Mouse (Mus musculus): Measurements from ENCODE around the gene Snx8. TPM values are rescaled to one million over a fixed set of nuclear protein-coding genes. Genes with fewer than 3 reads are reported as not detected.

Gene Snx8
- total RNA-seq, 2 experiments from 2014 or later: 26.8 to 30.5 TPM

DNA sequence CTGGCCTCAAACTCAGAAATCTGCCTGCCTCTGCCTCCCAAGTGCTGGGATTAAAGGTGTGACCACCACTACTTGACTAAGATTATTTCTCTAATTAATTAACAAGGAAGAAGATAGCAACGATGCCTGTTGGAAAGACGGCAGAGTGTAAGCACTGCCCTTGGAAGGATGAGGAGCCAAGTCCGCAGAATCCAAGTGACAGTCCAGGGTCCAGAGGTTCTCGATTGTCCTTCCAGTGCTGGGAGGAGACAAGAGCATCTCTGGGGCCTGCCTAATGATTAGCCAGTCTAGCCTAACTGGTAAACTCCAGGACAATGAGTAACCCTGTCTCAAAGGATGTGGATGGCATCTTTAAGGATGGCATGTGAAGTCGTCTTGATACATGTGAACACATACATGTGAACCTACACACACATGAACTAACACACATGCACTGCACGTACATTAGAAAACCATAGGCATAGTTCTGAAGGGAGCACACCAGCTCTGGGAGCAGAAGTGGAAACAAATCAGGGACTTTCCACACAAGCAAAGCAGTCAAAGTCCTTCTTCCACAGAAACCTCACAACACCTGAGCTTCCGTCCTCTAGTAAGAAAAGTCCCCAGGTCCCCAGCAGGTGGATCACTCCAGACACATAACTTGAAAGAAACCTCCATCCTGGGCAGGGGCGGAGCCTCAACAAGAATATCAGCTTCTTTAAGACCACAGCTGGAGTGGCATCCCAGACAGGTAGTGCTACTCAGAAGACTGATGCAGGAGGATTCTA is 38.1 kb downstream of the Snx8 start:
- intact Hi-C loops (cut with DNase I): no loop called here
- no peak for DNase-seq

DNA sequence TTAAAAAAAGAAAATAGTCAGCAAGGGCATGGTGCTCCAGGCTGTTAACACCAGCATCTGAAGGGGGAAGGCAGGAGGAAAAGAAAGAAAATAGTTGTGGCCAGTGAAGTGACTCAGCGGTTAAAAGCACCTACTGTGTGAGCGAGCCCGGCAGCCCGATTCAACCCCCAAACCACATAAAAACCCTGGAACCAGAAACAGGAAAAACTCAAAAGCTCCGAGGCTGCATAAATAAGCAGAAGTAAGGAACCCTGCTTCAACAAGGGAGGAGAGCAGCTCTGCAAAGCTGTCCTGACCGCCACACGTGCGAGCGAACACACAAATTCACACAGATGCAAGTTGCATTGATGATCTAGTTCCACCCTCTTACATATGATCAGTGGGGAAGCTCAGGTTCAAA is 39.2 kb downstream of the Snx8 start:
- no peak for DNase-seq
- intact Hi-C loops (cut with DNase I): no loop called here

DNA sequence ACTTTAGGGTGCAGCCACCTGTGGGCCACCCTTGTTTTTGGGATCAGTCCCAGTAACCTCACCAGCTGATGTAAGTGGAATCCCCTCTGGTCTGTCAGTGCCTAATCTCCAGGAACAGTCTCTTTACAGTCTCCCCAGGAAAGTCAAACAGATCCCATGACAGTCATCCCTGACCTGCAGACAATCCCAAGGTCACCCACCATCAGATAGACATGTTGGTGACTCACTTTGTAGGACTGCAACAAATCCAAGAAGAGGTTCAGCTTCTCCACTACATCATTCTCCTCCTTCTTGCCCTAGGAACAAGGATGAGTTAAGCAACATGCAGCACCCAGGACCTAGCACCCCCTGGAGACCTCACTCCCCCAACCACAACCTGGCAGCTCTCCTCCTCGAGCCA is 43.0 kb downstream of the Snx8 start:
- intact Hi-C loops (cut with DNase I): no loop called here
- DNase-seq: no peak

DNA sequence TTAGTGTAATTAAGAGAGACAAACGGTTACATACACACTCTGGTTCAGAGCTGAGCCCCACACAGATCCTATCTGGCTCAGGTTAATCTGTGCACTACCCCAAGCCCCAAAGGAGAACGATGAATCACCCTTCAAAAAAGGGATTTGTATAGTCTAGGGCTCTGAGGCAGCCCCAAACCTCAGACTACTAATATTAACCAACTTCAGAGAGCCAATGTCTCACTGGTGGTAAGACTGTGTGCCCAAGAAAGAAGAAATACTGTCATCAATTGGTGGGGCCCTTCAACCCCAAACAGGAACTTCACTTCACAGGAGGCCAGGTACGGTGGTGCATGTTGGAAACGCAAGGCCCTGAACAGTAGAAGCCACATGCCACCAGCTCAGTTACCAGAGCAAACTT is 43.8 kb downstream of the Snx8 start:
- no peak for DNase-seq
- intact Hi-C loops (cut with DNase I): no loop called here

DNA sequence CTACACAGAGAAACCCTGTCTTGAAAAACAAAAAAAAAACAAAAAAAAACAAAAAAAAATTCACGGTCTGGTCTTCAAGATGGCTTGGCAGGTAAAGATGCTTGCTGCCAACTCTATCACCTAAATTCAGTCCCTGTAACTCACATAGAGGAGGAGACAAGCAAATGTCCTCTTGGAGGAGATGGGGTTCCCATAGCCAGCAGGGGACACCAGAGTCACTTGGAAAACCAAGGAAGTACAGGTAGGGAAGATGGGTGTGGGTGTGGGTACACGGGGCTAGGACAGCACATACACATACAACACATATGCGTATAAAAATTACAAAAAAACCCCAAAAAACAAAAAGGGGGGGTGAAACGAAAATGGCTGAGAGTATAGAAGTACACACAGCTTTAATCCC is 46.2 kb downstream of the Snx8 start:
- no peak for DNase-seq
- intact Hi-C loops (cut with DNase I): loop anchor here (5.0 kb wide), 1 partner anchor 69 kb away; no protein-coding TSS in a partner anchor

DNA sequence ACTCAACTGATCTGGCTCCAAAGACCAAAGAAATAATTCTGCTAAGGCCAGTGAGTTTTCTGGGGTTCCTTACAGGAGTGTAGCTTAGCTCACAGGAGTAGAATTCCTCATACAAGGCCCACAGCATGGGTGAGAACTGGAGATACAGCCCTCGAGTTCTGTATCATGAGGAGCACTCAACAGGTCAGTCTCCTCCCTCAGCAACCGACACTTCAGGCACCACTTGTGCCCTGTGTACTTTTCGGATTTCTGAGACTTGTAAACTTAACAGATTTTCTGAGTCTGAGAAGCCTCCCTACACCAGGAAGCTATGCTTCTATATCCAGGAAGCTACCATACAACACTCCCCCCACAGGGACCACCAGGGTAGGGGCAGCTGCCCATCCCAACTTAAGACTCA is 49.2 kb downstream of the Snx8 start:
- intact Hi-C loops (cut with DNase I): loop anchor here (5.0 to 10.0 kb wide), 2 partner anchors 72 to 505 kb away; no protein-coding TSS in a partner anchor
- no peak for DNase-seq

DNA sequence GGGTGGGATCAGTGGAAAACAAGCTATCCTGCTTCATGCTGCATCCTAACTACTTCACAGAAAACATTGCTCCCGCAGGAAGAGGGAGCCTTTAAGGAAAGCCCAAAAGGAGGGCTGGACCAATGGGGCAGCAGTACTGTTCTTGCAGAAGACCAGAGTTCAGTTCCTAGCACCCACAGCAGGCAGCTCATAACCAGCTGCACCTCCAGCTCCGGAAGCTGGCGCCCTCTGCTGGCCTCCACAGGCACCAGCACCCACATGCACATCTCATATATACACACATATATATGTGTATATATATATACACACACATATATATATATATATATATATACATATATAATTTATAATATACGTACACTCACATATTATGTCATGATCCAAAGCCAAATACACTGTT is 50.3 kb downstream of the Snx8 start:
- no peak for DNase-seq
- intact Hi-C loops (cut with DNase I): loop anchor here (10.0 kb wide), 1 partner anchor 504 kb away; no protein-coding TSS in a partner anchor

DNA sequence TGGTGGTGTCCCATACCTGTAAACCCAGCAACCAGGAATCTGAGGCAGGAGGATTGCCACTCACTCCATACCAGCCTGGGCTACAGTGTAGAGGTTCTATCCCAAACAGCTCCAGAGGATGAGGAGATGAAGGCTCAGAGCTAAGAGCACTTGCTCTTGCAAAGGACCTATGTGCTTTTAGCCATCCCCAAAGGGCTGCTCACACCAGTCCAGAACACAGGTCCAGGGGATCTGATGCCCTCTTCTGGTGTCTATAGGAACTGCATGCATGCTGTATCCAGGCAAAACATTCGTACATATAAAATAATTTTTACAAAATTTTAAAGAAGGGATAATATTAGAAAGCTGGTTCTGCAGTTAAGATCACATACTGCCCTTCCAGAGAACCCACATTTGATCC is 52.4 kb downstream of the Snx8 start:
- intact Hi-C loops (cut with DNase I): loop anchor here (10.0 kb wide), 1 partner anchor 502 kb away; no protein-coding TSS in a partner anchor

DNA sequence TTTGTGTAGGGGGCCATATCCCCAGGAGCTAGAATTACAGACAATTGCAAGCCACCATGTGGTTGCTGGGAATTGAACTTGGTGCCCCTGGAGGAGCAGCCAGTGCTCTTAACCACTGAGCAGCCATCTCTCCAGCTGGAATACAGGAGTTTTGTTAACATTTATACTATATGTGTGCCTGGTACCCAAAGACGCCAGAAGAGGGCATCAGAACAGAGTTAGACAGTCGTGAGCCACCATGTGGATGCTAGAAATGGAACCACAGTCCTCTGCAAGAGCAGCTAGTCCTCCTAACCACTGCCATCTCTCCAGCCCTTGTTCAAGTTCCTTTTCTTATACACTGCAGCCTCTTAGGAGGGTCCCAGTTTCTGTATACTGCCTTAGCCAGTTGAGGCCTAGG is 55.4 kb downstream of the Snx8 start:
- intact Hi-C loops (cut with DNase I): loop anchor here (10.0 kb wide), 1 partner anchor 499 kb away; no protein-coding TSS in a partner anchor

More for the DNA sequence above, 52.4 kb downstream of the Snx8 start:
- DNase-seq: peak; percentile 31

DNA sequence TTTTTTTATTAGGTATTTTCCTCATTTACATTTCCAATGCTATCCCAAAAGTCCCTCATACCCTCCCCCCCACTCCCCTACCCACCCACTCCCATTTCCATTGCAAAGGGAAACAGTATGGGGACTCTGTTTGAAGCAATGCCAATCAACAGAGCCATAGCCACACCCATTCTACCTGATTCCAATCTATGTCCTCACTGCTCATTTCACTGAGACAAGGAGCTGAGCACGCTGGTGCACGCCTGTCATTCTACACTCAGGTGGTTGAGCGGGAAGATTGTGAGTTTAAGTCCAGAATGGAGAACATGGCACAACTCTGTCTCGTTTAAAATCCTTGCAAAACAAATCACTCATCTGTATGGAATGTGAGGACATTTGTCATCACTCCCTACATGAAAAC is 56.5 kb downstream of the Snx8 start:
- intact Hi-C loops (cut with DNase I): loop anchor here (10.0 kb wide), 1 partner anchor 498 kb away; no protein-coding TSS in a partner anchor
- DNase-seq: no peak

More for the DNA sequence above, 55.4 kb downstream of the Snx8 start:
- no peak for DNase-seq

DNA sequence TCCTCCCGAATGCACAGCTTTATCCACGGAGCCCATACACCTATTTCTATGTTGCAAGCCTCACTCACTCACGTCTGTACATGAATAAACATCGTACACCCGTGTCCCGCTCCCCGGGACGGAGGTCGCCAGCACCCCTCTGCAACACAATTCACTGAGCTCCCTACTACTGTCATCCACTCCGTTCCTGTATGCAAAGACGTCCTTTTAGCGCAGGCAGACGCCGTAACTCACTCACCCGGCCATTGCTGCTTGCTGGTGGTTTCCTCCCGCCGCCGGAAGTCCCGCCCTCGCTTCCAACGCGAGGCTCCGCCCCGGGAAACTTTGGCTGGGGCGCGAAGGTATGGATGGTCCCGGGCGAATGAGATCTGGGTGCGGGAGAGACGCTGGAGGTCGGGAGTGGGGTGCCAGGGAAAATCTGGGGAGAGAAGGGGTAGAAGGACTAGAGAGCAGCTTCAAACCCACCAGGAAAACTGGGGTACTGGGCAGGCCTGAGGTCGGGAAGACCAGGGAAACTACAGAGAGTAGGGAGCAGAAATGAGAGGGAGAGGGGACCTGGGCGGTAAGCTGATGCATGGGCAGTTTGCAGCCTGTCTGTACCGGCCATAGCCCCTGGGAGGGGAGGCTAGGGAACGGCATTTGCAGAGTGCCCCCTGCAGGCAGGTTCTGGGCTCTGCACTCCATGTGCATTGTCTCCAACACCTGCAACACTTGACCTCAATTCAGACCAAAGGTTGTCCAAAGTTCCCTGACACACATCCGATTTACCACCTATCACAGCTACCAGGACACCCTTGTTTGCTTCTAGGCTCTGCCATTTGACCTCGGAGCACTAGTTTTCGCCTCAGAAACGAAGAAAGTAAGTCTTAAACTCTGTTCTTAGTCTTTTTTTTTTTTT is 57.2 kb downstream of the Snx8 start, which contains the start of gene Mrm2:
TSS of gene Mrm2 (minus strand) at position 284 of the 898 bp plus-strand sequence.
- intact Hi-C loops (cut with DNase I): loop anchor here (10.0 kb wide), 1 partner anchor 497 kb away; no protein-coding TSS in a partner anchor
- peak; percentile 77 for DNase-seq

DNA sequence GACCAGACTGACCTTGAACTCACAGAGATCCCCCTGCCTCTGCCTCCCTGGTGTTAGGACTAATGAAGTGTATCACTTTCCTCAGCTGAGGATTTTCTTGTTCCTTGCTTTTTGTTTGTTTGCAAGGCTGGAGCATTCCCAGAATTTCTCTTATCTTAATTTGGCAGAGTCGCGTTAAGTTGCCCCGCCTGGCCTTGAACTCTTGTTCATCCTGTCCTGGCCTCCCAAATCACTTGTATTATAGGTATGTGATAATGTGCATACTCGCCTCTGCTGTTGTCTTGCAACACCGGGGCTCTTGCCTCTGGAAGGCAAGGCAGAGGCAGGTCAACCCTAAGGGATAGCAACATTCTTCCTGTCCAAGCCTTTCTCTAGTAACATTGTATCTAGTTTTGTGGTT is 65.0 kb downstream of the Snx8 start:
- intact Hi-C loops (cut with DNase I): no loop called here
- no peak for DNase-seq

DNA sequence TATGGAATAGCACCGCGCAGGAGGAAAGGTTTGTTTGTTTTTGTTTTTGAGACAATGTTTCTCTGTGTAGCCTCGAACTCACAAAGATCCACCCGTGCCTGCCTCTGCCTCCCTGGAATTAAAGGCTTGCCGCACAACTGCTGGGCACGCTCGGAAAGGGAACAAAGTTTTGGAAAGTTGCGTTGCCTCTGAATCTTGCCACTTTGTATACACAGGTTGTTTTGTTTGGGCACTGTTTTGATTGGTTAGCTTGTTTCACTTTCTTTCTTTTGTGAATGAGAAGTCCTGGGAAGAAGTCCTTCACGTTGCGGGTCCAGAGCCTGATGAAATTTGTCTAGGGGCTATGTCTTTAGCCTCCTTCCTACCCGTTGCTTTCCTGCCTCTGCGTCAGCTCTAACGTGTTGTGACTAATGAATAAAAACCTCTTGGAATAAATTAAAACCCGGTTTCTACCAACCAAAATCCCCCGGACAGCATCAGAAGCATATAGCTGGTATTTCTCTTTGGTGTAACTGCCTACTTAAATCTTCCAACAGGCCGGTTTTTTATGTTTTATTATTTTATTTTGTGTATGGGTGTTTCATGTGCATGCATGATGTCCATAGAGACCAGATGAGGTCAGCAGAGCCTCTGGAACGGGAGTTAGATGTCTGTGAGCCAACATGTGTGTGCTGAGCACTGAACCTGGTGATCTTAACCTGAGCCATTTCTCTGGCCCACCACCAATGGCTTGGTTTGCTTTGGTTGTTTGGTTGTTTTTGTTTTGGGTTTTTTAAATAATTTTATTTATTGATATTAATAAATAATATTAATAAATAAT is 67.1 kb downstream of the Snx8 start:
- intact Hi-C loops (cut with DNase I): no loop called here
- no peak for DNase-seq

DNA sequence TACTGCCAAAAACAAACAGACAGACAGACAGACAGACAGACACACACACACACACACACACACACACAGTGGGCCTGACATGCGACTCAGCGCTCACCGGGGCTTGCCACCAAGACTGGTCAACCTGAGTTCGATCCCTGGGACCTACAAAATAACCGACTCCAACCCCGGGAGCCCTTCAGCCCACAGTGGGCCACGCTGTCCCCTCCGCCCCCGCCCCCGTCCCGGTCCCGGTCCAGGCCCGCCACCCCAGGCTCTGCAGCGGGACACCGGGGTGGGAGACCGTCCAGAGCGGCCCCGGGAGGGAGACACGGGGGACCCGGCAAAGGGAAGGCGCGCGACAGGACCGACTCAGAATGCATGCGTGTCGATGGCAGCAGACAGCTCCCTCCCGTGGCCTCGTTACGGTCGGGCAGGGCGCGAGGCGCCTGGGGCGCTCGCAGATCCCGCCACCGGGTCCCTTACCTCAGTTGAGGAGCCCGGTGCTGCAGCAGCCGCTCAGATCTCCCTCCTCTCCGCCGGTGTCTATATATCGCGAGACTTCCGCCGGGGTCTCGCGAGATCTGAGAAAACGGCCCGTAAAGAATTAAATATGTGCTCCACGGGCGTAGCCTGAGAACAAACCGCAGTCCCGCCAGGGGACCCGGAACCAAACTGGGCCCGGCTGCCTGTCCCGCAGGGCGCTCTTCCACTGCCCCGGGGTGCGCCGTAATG is 67.9 kb downstream of the Snx8 start, which contains the start of the genes Mad1l1 and Nudt1:
TSS of gene Mad1l1 (minus strand) at position 511 of the 714 bp plus-strand sequence.
TSS of gene Nudt1 (plus strand) at position 615 of the 714 bp plus-strand sequence.
- intact Hi-C loops (cut with DNase I): no loop called here
- DNase-seq: peak; percentile 92

DNA sequence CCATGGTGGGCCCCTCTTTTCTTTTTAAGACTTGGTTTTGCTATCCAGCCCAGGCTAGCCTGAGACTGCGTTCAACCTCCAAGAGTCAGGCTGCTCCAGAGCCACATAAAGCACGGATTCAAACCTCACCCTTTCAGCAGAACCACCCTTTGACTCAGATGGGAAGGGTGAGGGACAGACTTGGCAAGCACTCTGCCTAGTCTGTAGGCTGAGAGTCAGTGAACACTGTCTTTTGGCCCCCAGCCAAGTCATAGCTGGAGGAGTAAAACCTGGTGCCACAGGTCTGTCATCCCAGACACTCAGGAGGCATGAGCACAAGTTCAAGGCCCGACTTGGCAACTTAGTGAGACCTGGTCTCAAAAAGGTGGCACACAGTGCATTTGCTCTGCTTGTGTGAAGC is 72.3 kb downstream of the Snx8 start:
- intact Hi-C loops (cut with DNase I): no loop called here
- no peak for DNase-seq

DNA sequence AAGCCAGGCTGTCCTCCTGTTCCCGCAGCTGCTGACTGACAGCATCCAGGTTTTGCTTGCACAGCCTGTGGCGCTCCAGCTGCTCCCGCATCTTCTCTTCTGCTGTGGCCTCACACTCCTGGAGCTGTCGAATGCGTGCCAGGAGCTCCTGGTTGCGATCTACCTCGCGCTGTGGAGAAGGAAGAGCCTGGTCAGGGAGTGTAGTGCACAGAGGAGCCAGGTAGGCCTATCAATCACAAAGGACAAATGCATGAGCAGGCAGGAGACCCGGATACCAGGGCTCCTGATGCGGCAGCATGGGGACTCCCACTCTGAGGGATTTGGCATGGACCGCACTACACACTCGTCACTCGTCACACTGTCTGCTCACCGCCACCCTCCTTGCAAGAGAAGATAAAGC is 81.5 kb downstream of the Snx8 start:
- DNase-seq: no peak
- intact Hi-C loops (cut with DNase I): no loop called here

DNA sequence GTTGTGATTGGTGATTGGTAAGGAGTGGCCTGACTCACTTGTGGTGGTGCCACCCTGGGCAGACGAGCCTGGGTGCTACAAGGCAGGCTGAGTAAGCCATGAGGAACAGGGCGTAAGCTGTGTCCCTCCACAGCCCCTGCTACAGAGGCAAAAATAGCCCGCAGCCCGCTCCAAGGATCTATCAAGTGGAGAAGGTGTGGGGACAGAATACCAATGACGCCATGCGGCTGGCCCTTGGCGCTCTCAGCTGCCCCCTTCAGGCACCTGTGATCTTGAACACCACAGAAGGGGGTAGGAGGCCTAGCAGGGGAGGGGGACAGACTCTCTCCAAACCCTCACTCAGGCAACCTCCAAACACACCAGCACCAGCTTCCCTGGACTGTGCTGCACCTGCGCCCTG is 83.0 kb downstream of the Snx8 start:
- DNase-seq: no peak
- intact Hi-C loops (cut with DNase I): no loop called here

DNA sequence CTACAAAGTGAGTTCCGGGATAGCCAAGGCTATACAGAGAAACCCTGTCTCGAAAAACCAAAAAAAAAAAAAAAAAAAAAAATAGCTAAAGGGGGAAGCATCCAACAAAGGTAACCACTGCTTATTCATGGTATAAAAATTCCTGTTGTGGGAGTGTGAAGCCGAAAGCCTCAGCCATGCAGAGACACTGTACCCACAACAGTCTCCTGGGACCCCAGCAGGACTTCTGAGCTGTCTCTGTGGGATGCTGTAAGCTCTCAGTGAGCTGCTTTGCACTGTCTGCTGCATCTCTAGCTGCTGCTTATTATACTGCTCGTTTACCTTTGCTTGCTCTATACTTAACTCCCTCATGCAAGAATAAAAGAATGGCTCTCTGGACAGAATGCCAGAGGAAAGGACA is 90.8 kb downstream of the Snx8 start:
- intact Hi-C loops (cut with DNase I): no loop called here
- DNase-seq: no peak

DNA sequence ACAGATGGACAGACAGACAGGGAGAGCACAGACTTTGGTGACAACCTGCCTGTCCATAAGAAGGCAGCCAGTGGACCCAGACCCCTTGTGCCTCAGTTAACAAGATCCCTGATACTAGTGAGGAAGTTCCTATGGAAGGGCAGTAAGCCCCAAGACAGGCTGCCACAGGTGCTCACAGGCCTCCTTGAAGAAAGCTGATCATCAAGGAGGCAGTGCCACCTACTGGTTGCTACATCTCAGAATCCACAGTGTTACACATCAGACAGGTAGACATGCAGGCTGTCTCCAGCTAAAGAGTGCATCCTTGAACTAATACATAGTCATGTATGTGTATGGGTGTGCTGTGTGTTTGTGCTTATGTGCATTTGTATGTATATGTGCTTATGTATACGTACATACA is 96.9 kb downstream of the Snx8 start:
- intact Hi-C loops (cut with DNase I): loop anchor here (5.0 kb wide), 2 partner anchors 385 to 455 kb away; partner anchors contain the start of gene Elfn1

More for the DNA sequence above, 96.9 kb downstream of the Snx8 start:
- peak; percentile 66 for DNase-seq

Data from left cerebral cortex, postnatal 4 days (tissue).